ENCODE assay signal across 8 mouse cellular contexts in the genomic region with DNA sequence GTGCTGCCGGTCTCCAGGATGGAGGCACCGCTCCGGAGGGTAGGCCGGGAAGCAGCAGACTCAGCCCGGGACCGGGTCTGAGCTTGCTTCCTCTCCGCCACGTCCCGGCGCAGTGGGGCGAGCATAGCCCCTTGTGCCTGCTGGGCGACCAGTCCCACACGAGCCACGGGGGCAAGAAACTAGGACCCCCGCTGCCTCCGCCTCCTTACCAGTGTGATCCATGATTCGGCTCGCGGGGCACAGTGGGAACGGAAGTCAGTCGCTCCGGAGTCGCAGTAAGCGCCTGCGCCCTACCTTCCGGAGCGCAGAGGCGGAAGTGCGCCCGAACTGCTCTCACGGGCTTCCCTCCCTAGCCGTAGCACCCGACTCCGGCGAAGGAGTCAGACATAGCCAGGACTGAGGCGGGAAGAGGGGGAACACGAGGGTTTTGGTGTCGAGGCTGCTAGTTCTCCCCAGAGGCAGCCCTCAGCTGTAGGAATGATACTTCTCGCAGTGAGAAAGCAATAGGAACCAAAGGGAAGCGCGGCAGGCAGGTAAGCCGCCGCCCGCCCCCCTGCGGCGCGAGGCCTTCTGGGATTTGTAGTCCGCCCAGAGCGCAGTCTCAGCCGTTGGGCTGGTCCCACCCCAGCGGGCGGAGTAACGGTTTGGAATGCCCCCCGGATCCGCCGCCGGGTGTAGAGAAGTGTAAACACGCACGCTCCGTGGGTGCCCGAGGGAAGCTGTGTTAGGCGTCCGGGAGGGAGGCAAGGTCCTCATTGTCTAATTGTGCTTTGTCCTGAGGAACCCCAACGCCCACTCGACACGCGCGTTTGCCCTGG. TPM values are rescaled to one million over a fixed set of nuclear protein-coding genes. Genes with fewer than 3 reads are reported as not detected.
DNase-seq lines count a peak whose midpoint lies in the region; ATAC-seq lines count a peak whose summit lies in the region.

Cbll1 (minus strand) TSS at position 303 of the 818 bp plus-strand sequence.

- no peaks in the 10 kb centered on the region for H3K4me1 ChIP-seq in forebrain, embryonic 11.5 days (replicated peaks; ENCODE audit: control insufficient read depth, insufficient read depth, low read length)
- H3K4me1 ChIP-seq in heart, embryonic 16.5 days (ENCODE audit: control insufficient read depth, insufficient read depth, low read length): peaks cover 9% of the 10 kb centered on the region
- H3K4me1 ChIP-seq in liver, embryonic 15.5 days (replicated peaks): peaks cover 22% of the 10 kb centered on the region
- peaks cover 12% of the 10 kb centered on the region for H3K4me1 ChIP-seq in neural tube, embryonic 12.5 days

- under 1% methylated on average over 68 of the region's 68 CpGs for WGBS in forebrain, embryonic 11.5 days
- WGBS in heart, embryonic 16.5 days: under 1% methylated on average over 68 of the region's 68 CpGs
- WGBS in liver, embryonic 15.5 days (ENCODE audit: insufficient replicate concordance): under 1% methylated on average over 68 of the region's 68 CpGs
- WGBS in neural tube, embryonic 12.5 days: under 1% methylated on average over 68 of the region's 68 CpGs

- H3K4me2 ChIP-seq in forebrain, embryonic 11.5 days (ENCODE audit: low read depth, low read length, severe bottlenecking): peak within 1 kb of the TSS; percentile 79
- H3K4me2 ChIP-seq in heart, embryonic 16.5 days (ENCODE audit: low read depth, low read length): peak within 1 kb of the TSS; percentile 91
- peak within 1 kb of the TSS; percentile 84 for H3K4me2 ChIP-seq in liver, embryonic 15.5 days
- peak within 1 kb of the TSS; percentile 80 for H3K4me2 ChIP-seq in neural tube, embryonic 12.5 days (replicated peaks)

- H3K4me3 ChIP-seq in forebrain, embryonic 11.5 days (ENCODE audit: low read depth, low read length): peak within 1 kb of the TSS; percentile 80
- peak within 1 kb of the TSS; percentile 69 for H3K4me3 ChIP-seq in heart, embryonic 16.5 days (ENCODE audit: low read length)
- peak within 1 kb of the TSS; percentile 93 for H3K4me3 ChIP-seq in liver, embryonic 15.5 days (replicated peaks)
- peak within 1 kb of the TSS; percentile 92 for H3K4me3 ChIP-seq in neural tube, embryonic 12.5 days

- H3K9me3 ChIP-seq in forebrain, embryonic 11.5 days (ENCODE audit: control insufficient read depth, low read length): no peaks in the 10 kb centered on the region
- 0 out of 2 replicates have a peak, but pooled peaks cover 2% of the 10 kb centered on the region for H3K9me3 ChIP-seq in heart, embryonic 16.5 days (replicated peaks; ENCODE audit: control insufficient read depth, low read length)
- H3K9me3 ChIP-seq in liver, embryonic 15.5 days (replicated peaks): no peaks in the 10 kb centered on the region
- H3K9me3 ChIP-seq in neural tube, embryonic 12.5 days: no peaks in the 10 kb centered on the region

- peak; percentile 93 to 95 for DNase-seq in CD8-positive naive resting alpha-beta T cell, adult 2 months (ENCODE audit: low read depth in 2 of 2, low spot score in 2 of 2)
- peak; percentile 85 for DNase-seq in c-Kit-positive CD71-negative TER-119-negative erythroid progenitor cells, embryonic 14.5 days (ENCODE audit: low read depth)
- DNase-seq in forebrain, embryonic 11.5 days (ENCODE audit: low spot score): peak; percentile 97
- peak; percentile 95 to 98 for DNase-seq in kidney, postnatal 36 days
- DNase-seq in telencephalon, adult 2 months (ENCODE audit: low read depth, low spot score): peak; percentile 96

- peak; percentile 98 for ATAC-seq in forebrain, embryonic 11.5 days (replicated peaks; ENCODE audit: low FRiP score)
- peak; percentile 98 for ATAC-seq in heart, embryonic 16.5 days (replicated peaks; ENCODE audit: extremely low read depth, insufficient read depth, low FRiP score)
- peak; percentile 99 for ATAC-seq in liver, embryonic 15.5 days (ENCODE audit: insufficient read depth)
- peak; percentile 98 for ATAC-seq in neural tube, embryonic 12.5 days (ENCODE audit: low FRiP score, low read depth)

- peak within 1 kb of the TSS; percentile 71; the same call in 1 of the 2 replicates for H3K27ac ChIP-seq in forebrain, embryonic 11.5 days (ENCODE audit: low read depth, low read length)
- H3K27ac ChIP-seq in heart, embryonic 16.5 days (ENCODE audit: low read length): peak within 1 kb of the TSS; percentile 93
- peak within 1 kb of the TSS; percentile 84 for H3K27ac ChIP-seq in liver, embryonic 15.5 days (replicated peaks)
- H3K27ac ChIP-seq in neural tube, embryonic 12.5 days: peak within 1 kb of the TSS; percentile 84; the same call in 1 of the 2 replicates

- no peaks in the 10 kb centered on the region for H3K36me3 ChIP-seq in forebrain, embryonic 11.5 days (ENCODE audit: control insufficient read depth, insufficient read depth, low read length)
- peaks cover under 1% of the 10 kb centered on the region for H3K36me3 ChIP-seq in heart, embryonic 16.5 days (ENCODE audit: control insufficient read depth, insufficient read depth)
- H3K36me3 ChIP-seq in liver, embryonic 15.5 days (replicated peaks): peaks cover under 1% of the 10 kb centered on the region; the same call in 1 of the 2 replicates
- H3K36me3 ChIP-seq in neural tube, embryonic 12.5 days: no peaks in the 10 kb centered on the region

- H3K9ac ChIP-seq in forebrain, embryonic 11.5 days (ENCODE audit: low read length): peak within 1 kb of the TSS; percentile 88
- peak within 1 kb of the TSS; percentile 94 for H3K9ac ChIP-seq in heart, embryonic 16.5 days (ENCODE audit: low read length)
- H3K9ac ChIP-seq in liver, embryonic 15.5 days: peak within 1 kb of the TSS; percentile 94
- peak within 1 kb of the TSS; percentile 76 for H3K9ac ChIP-seq in neural tube, embryonic 12.5 days

- no peaks in the 10 kb centered on the region for H3K27me3 ChIP-seq in forebrain, embryonic 11.5 days (ENCODE audit: control insufficient read depth, insufficient read depth, low read length)
- no peaks in the 10 kb centered on the region for H3K27me3 ChIP-seq in heart, embryonic 16.5 days (ENCODE audit: control insufficient read depth, insufficient read depth, low read length)
- no peaks in the 10 kb centered on the region for H3K27me3 ChIP-seq in liver, embryonic 15.5 days
- no peaks in the 10 kb centered on the region for H3K27me3 ChIP-seq in neural tube, embryonic 12.5 days (replicated peaks)

RNA-seq across cellular contexts. Expression of gene Cbll1, which starts in this region (rescaled TPM):
- 26.5 and 27.9 TPM in 2 replicates for polyA plus RNA-seq in forebrain, embryonic 11.5 days (2014; fragmentation: Nextera tagmentation; extraction: Ambion mirVana)
- polyA plus RNA-seq in heart, embryonic 16.5 days (2015; fragmentation: Nextera tagmentation; extraction: Ambion mirVana): 8.4 and 9.4 TPM in 2 replicates
- 3.5 and 4.1 TPM in 2 replicates for polyA plus RNA-seq in liver, embryonic 15.5 days (2015; fragmentation: Nextera tagmentation; extraction: Ambion mirVana)
- 13.2 and 15.6 TPM in 2 replicates for polyA plus RNA-seq in neural tube, embryonic 12.5 days (2016; fragmentation: Nextera tagmentation; extraction: Ambion mirVana)

Comparison
In these comparisons a context has a peak if more than half of its experiments do, and no peak if none do; other contexts are left out.
1. Peak in every context shown above with its lines: DNase-seq, ATAC-seq, H3K4me3 ChIP-seq and H3K27ac ChIP-seq.